1 mouse cellular context compared by ENCODE assay signal in the genomic region with DNA sequence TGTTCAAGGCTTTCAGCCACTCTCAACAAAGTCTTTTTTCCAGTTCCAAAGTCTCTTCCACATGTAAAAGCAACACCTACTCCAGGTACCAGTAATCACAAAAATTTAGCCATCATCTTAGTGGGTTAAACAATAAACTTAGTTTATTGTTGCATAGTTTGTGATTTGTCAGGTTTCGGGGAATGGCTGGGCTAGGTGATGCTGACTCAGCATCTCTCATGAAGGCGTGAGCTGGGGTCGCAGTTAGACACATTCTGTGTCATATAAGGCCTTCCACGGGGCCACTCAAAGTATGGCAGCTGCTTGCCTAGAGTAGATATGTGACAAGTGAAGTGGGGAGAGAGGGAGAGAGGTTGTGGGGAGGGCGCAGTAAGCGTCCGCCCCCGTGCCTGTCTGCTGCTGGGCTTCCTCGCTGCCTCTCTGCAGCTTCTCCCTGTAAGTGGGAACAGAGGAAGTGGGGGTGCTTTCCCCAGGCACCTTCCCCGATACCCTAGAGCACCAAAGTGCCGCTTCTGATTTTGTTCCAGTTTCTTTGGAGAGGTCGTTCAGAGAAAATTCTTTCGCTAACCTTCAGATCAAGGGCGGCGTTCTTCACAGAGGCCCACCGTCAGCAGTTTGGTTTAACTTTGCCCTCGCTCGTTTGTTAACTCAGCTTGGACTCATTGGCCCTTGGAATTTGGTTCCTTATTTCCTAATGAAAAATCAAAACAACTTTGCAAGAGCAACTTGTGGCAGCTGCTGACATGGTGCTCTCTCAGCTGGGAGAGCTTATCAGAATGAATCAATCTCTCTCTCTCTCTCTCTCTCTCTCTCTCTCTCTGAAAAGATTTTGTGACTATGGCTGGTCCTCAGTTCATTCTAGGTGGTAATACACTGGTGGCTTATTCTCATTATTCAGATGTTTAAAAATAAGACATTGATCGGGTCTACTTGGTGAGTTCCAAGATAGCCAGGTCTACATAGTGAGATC.
TF ChIP-seq lines count a peak whose summit lies in the region.

No protein-coding gene starts in this region.

TF ChIP-seq in MEL, 35 proteins besides CTCF, POLR2A, EP300 and RAD21:
- TF ChIP-seq MAFK (IDR thresholded peaks at IDR 0.05; ENCODE audit: borderline replicate concordance, low read depth, low read length) (peak; percentile 93), HCFC1 (IDR thresholded peaks at IDR 0.05; ENCODE audit: low read depth, low read length) (no peak)
